Mouse (Mus musculus) ES-Bruce4 (cell line): ENCODE results near the gene Smyd2.

Experiments
- CTCF ChIP-seq: IDR thresholded peaks from one replicate; pipeline ENCODE4 v1.8.1; 2011; ENCODE audit warnings: low read depth, low read length
- EP300 ChIP-seq: IDR thresholded peaks from 2 replicates; pipeline ENCODE4 v1.6.1; 2011; ENCODE audit warnings: low read depth, low read length; ENCODE audit not compliant: insufficient read depth

- peak; percentile 60 for TF ChIP-seq CTCF
- TF ChIP-seq EP300 = no peak
These were observed 51.6 kb downstream of the Smyd2 start for GRCm38 (mm10) chr1:189870539-189870938.
